Mouse (Mus musculus): Measurements from ENCODE around the gene Prss34. TPM values are rescaled to one million over a fixed set of nuclear protein-coding genes. Genes with fewer than 3 reads are reported as not detected.

Gene Prss34
- total and polyA plus RNA-seq, 2 experiments from 2014 or later, result not detected

DNA sequence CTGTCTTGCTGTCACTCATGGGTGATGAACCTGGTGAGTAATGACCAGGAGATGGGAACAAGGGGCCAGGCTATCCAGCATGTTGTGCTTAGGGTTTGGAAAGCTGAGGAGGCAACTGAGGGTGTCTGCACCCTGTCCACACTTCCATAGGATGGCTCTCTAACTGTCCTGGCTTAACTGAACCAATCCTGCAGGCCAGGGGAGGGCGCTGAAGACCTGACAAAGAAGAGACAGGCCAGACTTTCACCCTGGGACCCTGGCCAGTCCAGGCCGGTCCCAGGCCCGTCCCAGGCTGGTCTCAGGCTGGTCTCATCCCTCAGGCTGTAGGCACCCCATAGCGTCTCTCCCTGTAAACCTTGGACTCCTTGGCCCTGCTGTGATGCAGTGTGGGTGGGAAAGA, 7.8 kb upstream of the Prss34 start:
- Histone ChIP-seq H3K9me3 (ENCODE audit: low read length) (no peaks in the 10 kb centered on the region), H3K4me1 (ENCODE audit: insufficient read depth, low read length) (no peaks in the 10 kb centered on the region), H3K9ac (replicated peaks; ENCODE audit: low read length, poor library complexity, severe bottlenecking) (no peak overlapping the region), H3K4me3 (ENCODE audit: low read depth, low read length) (no peak overlapping the region), H3K27me3 (ENCODE audit: insufficient read depth, low read length) (no peaks in the 10 kb centered on the region), H3K4me2 (ENCODE audit: low read depth, low read length, poor library complexity, severe bottlenecking) (no peak overlapping the region), H3K36me3 (ENCODE audit: insufficient read depth, low read length) (no peaks in the 10 kb centered on the region), H3K27ac (ENCODE audit: low read depth, low read length) (no peak overlapping the region)
- ATAC-seq (ENCODE audit: low FRiP score) (no peak), DNase-seq (ENCODE audit: low spot score) (no peak)
- 30% methylated on average over 4 of the region's 4 CpGs for WGBS
- TF ChIP-seq CTCF (IDR thresholded peaks at IDR 0.05), result no peak

DNA sequence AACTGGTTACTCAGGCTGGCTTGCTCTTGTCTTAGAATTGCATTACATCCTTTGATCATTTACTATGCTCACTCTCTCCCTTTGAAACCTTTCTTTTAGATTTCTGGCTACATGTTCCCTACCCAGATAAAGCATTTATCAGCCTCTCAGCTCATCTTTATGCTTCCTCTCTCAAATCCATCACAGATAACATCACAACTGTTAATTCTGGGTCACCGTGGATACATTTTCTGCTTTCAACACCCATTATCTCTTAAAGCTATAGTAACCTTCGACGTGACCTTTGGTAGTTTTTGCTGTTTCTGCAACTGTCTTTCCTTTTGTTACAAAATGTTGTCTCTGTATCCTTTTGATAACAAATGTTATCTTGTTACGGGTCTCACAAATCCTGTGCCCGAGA, 4.7 kb upstream of the Prss34 start:
- DNase-seq (ENCODE audit: low spot score) (no peak), ATAC-seq (ENCODE audit: low FRiP score) (no peak)
- Histone ChIP-seq H3K4me3 (ENCODE audit: low read depth, low read length) (no peak overlapping the region), H3K9ac (replicated peaks; ENCODE audit: low read length, poor library complexity, severe bottlenecking) (no peak overlapping the region), H3K36me3 (ENCODE audit: insufficient read depth, low read length) (no peaks in the 10 kb centered on the region), H3K27ac (ENCODE audit: low read depth, low read length) (no peak overlapping the region), H3K27me3 (ENCODE audit: insufficient read depth, low read length) (no peaks in the 10 kb centered on the region), H3K4me2 (ENCODE audit: low read depth, low read length, poor library complexity, severe bottlenecking) (no peak overlapping the region), H3K9me3 (ENCODE audit: low read length) (no peaks in the 10 kb centered on the region), H3K4me1 (ENCODE audit: insufficient read depth, low read length) (no peaks in the 10 kb centered on the region)
- TF ChIP-seq CTCF (IDR thresholded peaks at IDR 0.05), result no peak
- WGBS, result 72% methylated on average over 5 of the region's 5 CpGs

DNA sequence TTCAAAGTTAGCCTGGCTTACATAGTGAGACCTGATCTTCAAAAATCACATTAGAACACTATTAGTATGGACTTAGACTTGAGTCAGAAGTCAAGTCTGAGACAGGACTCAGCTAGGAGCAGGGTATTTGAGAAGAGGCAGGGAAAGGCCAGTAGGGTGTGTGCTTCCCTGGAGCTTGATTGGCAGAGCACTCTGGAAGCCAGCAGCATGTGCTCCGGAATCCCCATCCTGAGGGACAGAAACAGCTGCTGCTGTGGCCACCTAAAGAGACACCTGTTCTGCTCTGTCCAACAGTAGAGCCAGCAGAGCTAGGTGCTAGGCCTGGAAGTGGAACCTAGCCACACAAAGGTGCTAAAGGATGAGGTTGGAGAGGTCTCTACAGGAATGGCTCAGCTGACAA, 4.1 kb upstream of the Prss34 start:
- no peaks in the 10 kb centered on the region for H3K27me3 ChIP-seq (ENCODE audit: insufficient read depth, low read length)
- H3K9me3 ChIP-seq (ENCODE audit: low read length), result no peaks in the 10 kb centered on the region
- WGBS, result 48% methylated on average over 1 of the region's 1 CpGs
- H3K4me2 ChIP-seq (ENCODE audit: low read depth, low read length, poor library complexity, severe bottlenecking), result no peak overlapping the region
- no peaks in the 10 kb centered on the region for H3K4me1 ChIP-seq (ENCODE audit: insufficient read depth, low read length)
- no peaks in the 10 kb centered on the region for H3K36me3 ChIP-seq (ENCODE audit: insufficient read depth, low read length)
- no peak for TF ChIP-seq CTCF (IDR thresholded peaks at IDR 0.05)
- no peak for ATAC-seq (ENCODE audit: low FRiP score)
- no peak overlapping the region for H3K9ac ChIP-seq (replicated peaks; ENCODE audit: low read length, poor library complexity, severe bottlenecking)
- no peak overlapping the region for H3K4me3 ChIP-seq (ENCODE audit: low read depth, low read length)
- no peak overlapping the region for H3K27ac ChIP-seq (ENCODE audit: low read depth, low read length)
- DNase-seq (ENCODE audit: low spot score), result no peak

DNA sequence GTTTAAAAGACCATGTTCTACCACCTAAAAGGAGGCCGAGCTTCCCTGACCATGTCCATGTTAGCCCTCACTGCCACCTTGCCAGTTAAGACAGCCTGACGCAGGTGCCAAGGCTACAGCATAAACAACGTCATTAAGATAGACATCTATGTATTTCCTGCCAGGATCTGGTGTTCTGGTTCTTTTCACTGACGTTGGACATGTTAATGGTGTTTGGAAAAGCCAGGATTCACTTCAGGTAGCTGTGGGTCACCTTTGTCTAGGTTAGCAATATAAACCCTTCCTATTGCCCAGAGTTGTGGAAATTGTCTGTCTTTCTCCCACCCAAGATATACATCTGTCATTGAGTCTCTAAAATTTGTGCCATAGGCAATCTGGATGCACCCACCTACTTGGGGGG, 10.2 kb downstream of the Prss34 start, which contains the start of gene Prss28:
Gene Prss28, plus strand, starts transcription at position 301 of the 400 bp plus-strand sequence.
- Histone ChIP-seq H3K27ac (ENCODE audit: low read depth, low read length) (no peak within 1 kb of the TSS), H3K36me3 (ENCODE audit: insufficient read depth, low read length) (no peaks in the 10 kb centered on the region), H3K9me3 (ENCODE audit: low read length) (no peaks in the 10 kb centered on the region), H3K4me1 (ENCODE audit: insufficient read depth, low read length) (no peaks in the 10 kb centered on the region), H3K9ac (replicated peaks; ENCODE audit: low read length, poor library complexity, severe bottlenecking) (no peak within 1 kb of the TSS), H3K4me2 (ENCODE audit: low read depth, low read length, poor library complexity, severe bottlenecking) (no peak within 1 kb of the TSS), H3K27me3 (ENCODE audit: insufficient read depth, low read length) (peaks cover 4% of the 10 kb centered on the region), H3K4me3 (ENCODE audit: low read depth, low read length) (no peak within 1 kb of the TSS)
- DNase-seq (ENCODE audit: low spot score) (no peak), ATAC-seq (ENCODE audit: low FRiP score) (no peak)
- TF ChIP-seq CTCF (IDR thresholded peaks at IDR 0.05), result no peak
- 87% methylated on average over 4 of the region's 4 CpGs for WGBS

DNA sequence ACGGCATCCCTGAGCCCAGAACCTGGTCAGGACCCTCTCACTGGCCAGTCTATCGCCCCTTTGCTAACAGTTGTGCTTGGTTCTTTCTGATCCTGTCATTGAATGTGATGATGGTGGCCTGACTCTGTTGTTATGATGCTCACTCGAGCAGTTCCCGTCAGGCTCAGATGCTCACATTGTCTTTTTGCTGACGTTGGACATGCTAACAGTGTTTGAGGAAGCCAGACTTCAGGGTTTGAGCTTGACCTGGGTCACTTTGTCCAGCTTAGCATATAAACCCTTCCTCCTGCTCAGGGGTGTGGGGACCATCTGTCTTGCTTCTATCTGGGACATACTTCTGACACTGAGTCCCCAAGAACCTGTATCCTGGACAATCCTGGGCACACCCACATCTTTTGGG, 20.2 kb downstream of the Prss34 start, which contains the start of gene Prss29:
Gene Prss29, plus strand, starts transcription at position 301 of the 400 bp plus-strand sequence.
- H3K36me3 ChIP-seq (ENCODE audit: insufficient read depth, low read length), result no peaks in the 10 kb centered on the region
- no peak for TF ChIP-seq CTCF (IDR thresholded peaks at IDR 0.05)
- no peak within 1 kb of the TSS for H3K4me3 ChIP-seq (ENCODE audit: low read depth, low read length)
- DNase-seq (ENCODE audit: low spot score) (no peak), ATAC-seq (ENCODE audit: low FRiP score) (no peak)
- H3K9ac ChIP-seq (replicated peaks; ENCODE audit: low read length, poor library complexity, severe bottlenecking), result no peak within 1 kb of the TSS
- no peaks in the 10 kb centered on the region for H3K9me3 ChIP-seq (ENCODE audit: low read length)
- no peaks in the 10 kb centered on the region for H3K27me3 ChIP-seq (ENCODE audit: insufficient read depth, low read length)
- H3K4me1 ChIP-seq (ENCODE audit: insufficient read depth, low read length), result no peaks in the 10 kb centered on the region
- WGBS, result 73% methylated on average over 5 of the region's 5 CpGs
- no peak within 1 kb of the TSS for H3K4me2 ChIP-seq (ENCODE audit: low read depth, low read length, poor library complexity, severe bottlenecking)
- H3K27ac ChIP-seq (ENCODE audit: low read depth, low read length), result no peak within 1 kb of the TSS

DNA sequence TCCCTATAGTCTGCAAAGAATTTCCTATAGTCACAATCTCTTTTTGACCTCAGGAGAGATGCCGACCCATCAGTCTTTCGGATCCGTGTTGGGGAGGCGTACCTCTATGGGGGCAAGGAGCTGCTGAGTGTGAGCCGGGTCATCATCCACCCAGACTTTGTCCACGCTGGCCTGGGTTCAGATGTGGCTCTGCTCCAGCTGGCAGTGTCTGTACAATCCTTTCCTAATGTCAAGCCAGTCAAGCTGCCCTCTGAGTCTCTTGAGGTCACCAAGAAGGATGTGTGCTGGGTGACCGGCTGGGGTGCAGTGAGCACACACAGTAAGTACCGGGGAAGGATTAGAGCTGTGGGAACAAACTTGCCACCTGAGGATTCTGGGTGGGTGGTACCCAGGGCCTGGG, 22.6 kb downstream of the Prss34 start:
- DNase-seq (ENCODE audit: low spot score), result no peak
- H3K4me3 ChIP-seq (ENCODE audit: low read depth, low read length), result no peak overlapping the region
- no peak for ATAC-seq (ENCODE audit: low FRiP score)
- 92% methylated on average over 8 of the region's 8 CpGs for WGBS
- no peaks in the 10 kb centered on the region for H3K4me1 ChIP-seq (ENCODE audit: insufficient read depth, low read length)
- no peak for TF ChIP-seq CTCF (IDR thresholded peaks at IDR 0.05)
- H3K27me3 ChIP-seq (ENCODE audit: insufficient read depth, low read length), result no peaks in the 10 kb centered on the region
- no peak overlapping the region for H3K4me2 ChIP-seq (ENCODE audit: low read depth, low read length, poor library complexity, severe bottlenecking)
- no peaks in the 10 kb centered on the region for H3K36me3 ChIP-seq (ENCODE audit: insufficient read depth, low read length)
- no peaks in the 10 kb centered on the region for H3K9me3 ChIP-seq (ENCODE audit: low read length)
- no peak overlapping the region for H3K9ac ChIP-seq (replicated peaks; ENCODE audit: low read length, poor library complexity, severe bottlenecking)
- no peak overlapping the region for H3K27ac ChIP-seq (ENCODE audit: low read depth, low read length)
